Mouse (Mus musculus): ENCODE measurements around the gene Zkscan1. TPM values are rescaled to one million over a fixed set of nuclear protein-coding genes. Genes with fewer than 3 reads are reported as not detected.

Zkscan1 gene
- polyA plus RNA-seq, 1 experiment from 2014 or later: 26.3 TPM

DNA sequence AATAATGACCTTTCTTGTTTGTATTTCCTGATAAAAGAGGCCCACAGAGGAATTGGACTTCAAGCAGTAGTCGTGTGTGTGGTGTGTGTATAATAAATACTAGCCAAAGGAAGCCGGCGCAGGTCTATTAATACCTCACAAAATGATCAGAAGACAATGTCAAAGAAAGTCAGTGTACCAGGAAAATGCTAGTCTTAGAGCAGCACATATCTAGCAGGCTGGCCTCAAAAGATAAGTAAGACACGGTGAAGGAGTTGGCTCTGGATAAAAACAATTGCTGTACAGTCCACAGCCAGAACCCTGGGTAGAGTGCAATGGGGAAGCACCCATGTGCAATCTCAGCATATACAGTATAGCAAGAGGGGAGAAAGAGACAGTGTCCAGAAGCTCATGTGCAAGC, 52.4 kb downstream of the Zkscan1 start:
- H3K27me3 ChIP-seq (ENCODE audit: insufficient read depth, poor library complexity, severe bottlenecking): no peaks in the 10 kb centered on the region
- H3K36me3 ChIP-seq: peaks cover 50% of the 10 kb centered on the region
- no peaks in the 10 kb centered on the region for H3K9me3 ChIP-seq
- DNase-seq (ENCODE audit: low spot score): no peak
- H3K27ac ChIP-seq: no peak overlapping the region
- WGBS: 91% methylated on average over 4 of the region's 4 CpGs
- H3K4me3 ChIP-seq: no peak overlapping the region
- no peaks in the 10 kb centered on the region for H3K4me1 ChIP-seq (replicated peaks)

DNA sequence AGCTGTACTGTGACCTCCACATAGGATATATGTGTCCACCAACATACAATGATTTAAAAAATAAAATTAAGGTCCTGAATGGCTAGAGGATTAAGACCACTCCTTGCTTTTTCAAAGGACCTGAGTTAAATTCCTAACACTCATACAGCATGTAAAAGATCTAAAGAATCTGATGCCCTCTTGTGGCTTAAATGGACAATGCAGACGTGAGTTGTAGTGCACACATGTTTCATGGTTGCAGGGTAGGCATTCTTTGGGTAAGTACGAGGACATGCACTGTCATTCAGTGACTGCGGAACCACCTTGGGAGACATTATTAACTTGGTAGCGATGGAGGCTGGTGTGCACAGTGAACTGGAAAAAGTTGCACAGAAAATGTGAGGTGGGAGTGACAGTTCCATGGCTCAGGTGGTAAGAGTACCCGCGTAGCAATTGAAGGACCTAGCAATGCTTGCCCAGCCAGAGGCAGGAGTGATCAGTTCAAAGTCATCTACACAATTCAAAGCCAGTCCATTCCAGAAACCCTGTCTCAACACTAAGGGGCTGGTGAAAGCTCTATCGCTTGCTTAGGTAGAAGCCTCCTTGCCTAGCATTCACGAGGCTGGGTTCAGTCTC, 53.2 kb downstream of the Zkscan1 start:
- DNase-seq (ENCODE audit: low spot score): no peak
- H3K36me3 ChIP-seq: peaks cover 49% of the 10 kb centered on the region
- no peak overlapping the region for H3K4me3 ChIP-seq

DNA sequence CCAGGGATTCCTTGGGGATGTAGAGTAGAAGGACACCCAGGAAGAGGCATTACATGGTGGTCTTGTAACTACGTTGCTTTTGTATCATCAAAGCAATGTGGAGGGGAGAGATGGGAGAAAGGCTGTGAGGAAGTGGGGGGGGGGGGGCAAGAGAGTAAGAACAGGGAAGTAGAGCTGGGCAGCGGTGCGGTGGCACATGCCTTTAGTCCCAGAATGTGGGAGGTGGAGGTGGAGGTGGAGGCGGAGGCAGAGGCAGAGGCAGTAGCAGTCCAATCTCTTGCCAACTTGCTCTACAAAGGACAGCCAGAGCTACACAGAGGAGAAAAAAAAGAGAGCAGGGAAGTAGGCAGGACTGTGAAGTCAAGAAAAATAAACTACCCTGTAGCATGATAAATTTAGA, 53.7 kb downstream of the Zkscan1 start:
- Histone ChIP-seq H3K27ac (no peak overlapping the region), H3K4me1 (replicated peaks) (no peaks in the 10 kb centered on the region), H3K36me3 (peaks cover 49% of the 10 kb centered on the region)

More for the DNA sequence above, 53.2 kb downstream of the Zkscan1 start:
- 61% methylated on average over 8 of the region's 8 CpGs for WGBS
- Histone ChIP-seq H3K27ac (no peak overlapping the region), H3K9me3 (no peaks in the 10 kb centered on the region), H3K27me3 (ENCODE audit: insufficient read depth, poor library complexity, severe bottlenecking) (no peaks in the 10 kb centered on the region), H3K4me1 (replicated peaks) (no peaks in the 10 kb centered on the region)

DNA sequence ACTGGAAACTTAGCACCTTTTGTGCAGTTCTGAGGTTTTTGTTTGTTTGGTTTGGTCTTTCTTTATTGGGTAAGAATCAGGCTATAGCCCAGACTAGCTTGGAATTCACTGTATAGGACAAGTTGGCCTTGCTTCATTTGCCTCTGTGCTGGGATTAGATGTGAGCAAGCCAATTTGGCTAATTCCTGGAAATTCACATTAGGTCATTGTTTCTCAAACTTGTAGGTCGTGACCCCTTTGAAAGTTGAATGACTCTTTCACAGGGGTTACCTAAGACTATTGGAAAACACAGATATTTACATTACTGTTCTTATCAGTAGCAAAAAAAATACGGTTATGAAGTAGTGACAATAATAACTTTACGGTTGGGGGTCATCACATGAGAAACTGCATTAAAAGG, 69.5 kb downstream of the Zkscan1 start:
- H3K4me1 ChIP-seq (replicated peaks): peaks cover 11% of the 10 kb centered on the region; the same call in 1 of the 2 replicates
- WGBS: 87% methylated on average over 3 of the region's 3 CpGs
- H3K36me3 ChIP-seq: peaks cover 35% of the 10 kb centered on the region
- peak overlapping the region; percentile 99 for H3K27ac ChIP-seq
- DNase-seq (ENCODE audit: low spot score): no peak
- peak overlapping the region; percentile 89 for H3K4me3 ChIP-seq
- no peaks in the 10 kb centered on the region for H3K27me3 ChIP-seq (ENCODE audit: insufficient read depth, poor library complexity, severe bottlenecking)
- H3K9me3 ChIP-seq: no peaks in the 10 kb centered on the region

More for the DNA sequence above, 53.7 kb downstream of the Zkscan1 start:
- no peaks in the 10 kb centered on the region for H3K27me3 ChIP-seq (ENCODE audit: insufficient read depth, poor library complexity, severe bottlenecking)
- no peak overlapping the region for H3K4me3 ChIP-seq
- WGBS: 77% methylated on average over 4 of the region's 4 CpGs
- no peak for DNase-seq (ENCODE audit: low spot score)
- no peaks in the 10 kb centered on the region for H3K9me3 ChIP-seq

DNA sequence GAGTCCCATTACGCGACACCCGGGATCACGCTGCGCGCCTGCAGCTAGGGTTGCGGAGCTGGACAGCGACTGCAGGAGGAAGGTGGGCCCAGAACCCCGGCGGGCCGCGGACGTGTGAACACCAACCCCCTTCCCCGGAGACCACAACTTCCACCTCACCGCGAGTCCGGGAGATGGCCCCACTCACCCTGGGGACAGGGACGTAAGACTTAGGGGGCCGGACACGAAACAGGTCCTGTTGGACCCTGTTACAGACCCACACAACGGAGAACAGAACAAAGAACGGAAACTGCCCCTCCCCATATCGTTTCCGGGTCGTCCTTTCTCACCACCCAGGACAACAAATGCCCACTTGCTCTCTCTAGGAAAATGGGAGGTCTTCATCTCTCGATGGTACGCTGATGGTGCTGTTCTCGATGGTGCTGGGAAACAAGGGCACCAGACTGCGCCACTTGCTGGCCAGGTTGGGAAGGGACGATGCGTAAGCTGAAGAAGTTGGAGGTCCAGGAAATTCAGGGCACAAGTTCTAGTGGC, 70.6 kb downstream of the Zkscan1 start, which contains the start of gene Zfp113:
Zfp113 (minus strand) TSS at position 302 of the 534 bp plus-strand sequence.
- peak; percentile 91 for DNase-seq (ENCODE audit: low spot score)
- Histone ChIP-seq H3K27ac (peak within 1 kb of the TSS; percentile 99), H3K9me3 (no peaks in the 10 kb centered on the region), H3K4me3 (peak within 1 kb of the TSS; percentile 89), H3K27me3 (ENCODE audit: insufficient read depth, poor library complexity, severe bottlenecking) (no peaks in the 10 kb centered on the region), H3K4me1 (replicated peaks) (peaks cover 14% of the 10 kb centered on the region), H3K36me3 (peaks cover 29% of the 10 kb centered on the region)
- under 1% methylated on average over 31 of the region's 31 CpGs for WGBS

Other genes with a start within 250 kb of the Zkscan1 start
- gene Pilra, start 248.8 kb upstream of the Zkscan1 start, polyA plus RNA-seq (2016; fragmentation: Nextera tagmentation; extraction: Ambion mirVana): 0.21 and 0.29 TPM in 2 replicates
- not detected in 2 replicates for gene Pilrb1, start 227.0 kb upstream of the Zkscan1 start, polyA plus RNA-seq (2016; fragmentation: Nextera tagmentation; extraction: Ambion mirVana)
- gene Pilrb2, start 213.3 kb upstream of the Zkscan1 start, polyA plus RNA-seq (2016; fragmentation: Nextera tagmentation; extraction: Ambion mirVana): 0.37 TPM in 1 of 2 replicates, not detected in the other
- not detected in 2 replicates for gene Cyp3a13, start 163.5 kb upstream of the Zkscan1 start, polyA plus RNA-seq (2016; fragmentation: Nextera tagmentation; extraction: Ambion mirVana)
- gene Gjc3, start 122.0 kb upstream of the Zkscan1 start, polyA plus RNA-seq (2016; fragmentation: Nextera tagmentation; extraction: Ambion mirVana): 0.10 and 0.30 TPM in 2 replicates
- gene Azgp1, start 103.6 kb upstream of the Zkscan1 start, polyA plus RNA-seq (2016; fragmentation: Nextera tagmentation; extraction: Ambion mirVana): not detected in 2 replicates
- not detected in 2 replicates for gene Smok3a, start 63.8 kb upstream of the Zkscan1 start, polyA plus RNA-seq (2016; fragmentation: Nextera tagmentation; extraction: Ambion mirVana)
- not detected in 2 replicates for gene Smok3b, start 63.7 kb upstream of the Zkscan1 start, polyA plus RNA-seq (2016; fragmentation: Nextera tagmentation; extraction: Ambion mirVana)
- not detected in 2 replicates for gene Smok3c, start 31.9 kb upstream of the Zkscan1 start, polyA plus RNA-seq (2016; fragmentation: Nextera tagmentation; extraction: Ambion mirVana)
- 105 and 109 TPM in 2 replicates for gene Zscan21, start 31.8 kb downstream of the Zkscan1 start, polyA plus RNA-seq (2016; fragmentation: Nextera tagmentation; extraction: Ambion mirVana)
- 38.9 and 42.4 TPM in 2 replicates for gene Zfp113, start 70.7 kb downstream of the Zkscan1 start, polyA plus RNA-seq (2016; fragmentation: Nextera tagmentation; extraction: Ambion mirVana)
- gene Cops6, start 76.0 kb downstream of the Zkscan1 start, polyA plus RNA-seq (2016; fragmentation: Nextera tagmentation; extraction: Ambion mirVana): 354 and 372 TPM in 2 replicates
- 26.2 and 29.7 TPM in 2 replicates for gene Ap4m1, start 86.9 kb downstream of the Zkscan1 start, polyA plus RNA-seq (2016; fragmentation: Nextera tagmentation; extraction: Ambion mirVana)
- 324 and 361 TPM in 2 replicates for gene Mcm7, start 87.3 kb downstream of the Zkscan1 start, polyA plus RNA-seq (2016; fragmentation: Nextera tagmentation; extraction: Ambion mirVana)
- gene Taf6, start 102.4 kb downstream of the Zkscan1 start, polyA plus RNA-seq (2016; fragmentation: Nextera tagmentation; extraction: Ambion mirVana): 128 and 136 TPM in 2 replicates
- gene Cnpy4, start 102.4 kb downstream of the Zkscan1 start, polyA plus RNA-seq (2016; fragmentation: Nextera tagmentation; extraction: Ambion mirVana): 50.7 and 52.2 TPM in 2 replicates
- 8.8 and 11.8 TPM in 2 replicates for gene Mblac1, start 109.2 kb downstream of the Zkscan1 start, polyA plus RNA-seq (2016; fragmentation: Nextera tagmentation; extraction: Ambion mirVana)
- not detected in 2 replicates for gene Nxpe5, start 140.8 kb downstream of the Zkscan1 start, polyA plus RNA-seq (2016; fragmentation: Nextera tagmentation; extraction: Ambion mirVana)
- gene Lamtor4, start 170.4 kb downstream of the Zkscan1 start, polyA plus RNA-seq (2016; fragmentation: Nextera tagmentation; extraction: Ambion mirVana): 49.5 and 63.6 TPM in 2 replicates
- gene BC037034, start 178.9 kb downstream of the Zkscan1 start, polyA plus RNA-seq (2016; fragmentation: Nextera tagmentation; extraction: Ambion mirVana): 6.3 and 10.1 TPM in 2 replicates
- gene Gal3st4, start 187.8 kb downstream of the Zkscan1 start, polyA plus RNA-seq (2016; fragmentation: Nextera tagmentation; extraction: Ambion mirVana): 7.9 and 8.5 TPM in 2 replicates
- 0.13 and 0.26 TPM in 2 replicates for gene Gm43720, start 194.9 kb downstream of the Zkscan1 start, polyA plus RNA-seq (2016; fragmentation: Nextera tagmentation; extraction: Ambion mirVana)
- 48.0 and 95.4 TPM in 2 replicates for gene Gpc2, start 194.9 kb downstream of the Zkscan1 start, polyA plus RNA-seq (2016; fragmentation: Nextera tagmentation; extraction: Ambion mirVana)
- 3.4 and 3.9 TPM in 2 replicates for gene Stag3, start 195.2 kb downstream of the Zkscan1 start, polyA plus RNA-seq (2016; fragmentation: Nextera tagmentation; extraction: Ambion mirVana)

Data from hindbrain, embryonic 10.5 days (tissue).